Mouse (Mus musculus): ENCODE results near the gene Tmem135.

GRCm38 (mm10) chr7:89367643-89368042 is 36.4 kb downstream of the Tmem135 start:
- TF ChIP-seq POLR2A (IDR thresholded peaks at IDR 0.05; ENCODE audit: low read depth, low read length), result no peak
- no peak for TF ChIP-seq CTCF (IDR thresholded peaks at IDR 0.05; ENCODE audit: extremely low read depth, insufficient read depth, insufficient read length, insufficient replicate concordance)

Data from spleen, adult 2 months (tissue).